Mouse (Mus musculus) heart, postnatal 0 days (tissue): ENCODE measurements around the gene Chrm3. TPM values are rescaled to one million over a fixed set of nuclear protein-coding genes. Genes with fewer than 3 reads are reported as not detected.

Experiments used
- ATAC-seq: fragments of 200-750 bp; cut with Nextera tagmentation; 2 replicates; pipeline ENCODE4 v1.8.0; 2017; ENCODE audit warnings: low read depth, moderate number of reproducible peaks, moderate library complexity; ENCODE audit not compliant: insufficient read depth
- DNase-seq: peaks from one replicate; pipeline ENCODE4 v3.0.0-alpha.2; 2016; ENCODE audit warnings: low spot score
- H3K27ac ChIP-seq: fragments of 300-500 bp; sonication (generic); 2 replicates; pipeline ENCODE4 v1.5.1; 2014; ENCODE audit warnings: low read depth, mild to moderate bottlenecking
- H3K27me3 ChIP-seq: fragments of 300-500 bp; sonication (generic); 2 replicates; pipeline ENCODE4 v1.6.1; 2014; ENCODE audit warnings: low read length, mixed read lengths; ENCODE audit not compliant: control insufficient read depth, insufficient read depth
- H3K36me3 ChIP-seq: fragments of 300-500 bp; sonication (generic); replicated peaks from 2 replicates; pipeline ENCODE4 v1.6.1; 2014; ENCODE audit warnings: low read length, mixed read lengths; ENCODE audit not compliant: control insufficient read depth, insufficient read depth
- H3K4me1 ChIP-seq: fragments of 300-500 bp; sonication (generic); 2 replicates; pipeline ENCODE4 v1.6.1; 2014; ENCODE audit warnings: antibody characterized with exemption; ENCODE audit not compliant: control insufficient read depth, insufficient read depth
- H3K4me2 ChIP-seq: fragments of 300-500 bp; sonication (generic); 2 replicates; pipeline ENCODE4 v1.6.1; 2014; ENCODE audit warnings: low read depth, mild to moderate bottlenecking, low read length, moderate library complexity
- H3K4me3 ChIP-seq: fragments of 300-500 bp; sonication (generic); 2 replicates; pipeline ENCODE4 v1.5.1; 2014; ENCODE audit warnings: low read depth, low read length
- H3K9ac ChIP-seq: fragments of 300-500 bp; sonication (generic); replicated peaks from 2 replicates; pipeline ENCODE4 v1.6.1; 2014; ENCODE audit warnings: low read depth, low read length, mixed read lengths
- H3K9me3 ChIP-seq: fragments of 300-500 bp; sonication (generic); replicated peaks from 2 replicates; pipeline ENCODE4 v1.6.1; 2016; ENCODE audit warnings: low read length; ENCODE audit not compliant: control insufficient read depth
- CTCF ChIP-seq: IDR thresholded peaks from 2 replicates; pipeline ENCODE4 v1.5.1; 2016; ENCODE audit warnings: antibody characterized with exemption, control low read depth, low read depth
- EP300 ChIP-seq: IDR thresholded peaks from 2 replicates; pipeline ENCODE4 v1.6.1; 2016; ENCODE audit warnings: antibody characterized with exemption, low read depth
- WGBS: fragments of 180-500 bp; shearing (Covaris S2); extraction: QIAGEN DNeasy Blood & Tissue Kit; methylation state at CpG from one replicate; pipeline ENCODE4 v1.1.7; 2014; 5-methylcytosine and 5-hydroxymethylcytosine counted together
- polyA plus RNA-seq: library from polyadenylated mRNA; unstranded; fragments of >200 nt; fragmentation: Nextera tagmentation; extraction: Ambion mirVana; gene quantifications from 2 replicates; pipeline ENCODE4 v1.2.1, GENCODE M21; 2015
- total RNA-seq: library from RNA; depleted of rRNA; stranded (reverse); fragments of >200 nt; gene quantifications from 2 replicates; pipeline ENCODE4 v1.2.3, GENCODE M21; 2014; ENCODE audit warnings: low replicate concordance

Chrm3 gene
- total and polyA plus RNA-seq, 2 experiments from 2014 or later, result 0.26 to 0.31 TPM

GRCm38 (mm10) chr13:10295160-10295559 is 65.5 kb downstream of the Chrm3 start:
- Histone ChIP-seq H3K9ac (no peak overlapping the region), H3K27me3 (no peaks in the 10 kb centered on the region), H3K4me2 (no peak overlapping the region), H3K27ac (no peak overlapping the region), H3K4me1 (no peaks in the 10 kb centered on the region), H3K4me3 (no peak overlapping the region), H3K9me3 (no peaks in the 10 kb centered on the region), H3K36me3 (no peaks in the 10 kb centered on the region)
- ATAC-seq (no peak), DNase-seq (no peak)
- 48% methylated on average over 2 of the region's 2 CpGs for WGBS
- TF ChIP-seq EP300, result no peak
- TF ChIP-seq CTCF, result no peak

GRCm38 (mm10) chr13:10284331-10284730 is 76.3 kb downstream of the Chrm3 start:
- no peak for DNase-seq
- Histone ChIP-seq H3K4me2 (no peak overlapping the region), H3K9ac (no peak overlapping the region), H3K4me3 (no peak overlapping the region), H3K36me3 (no peaks in the 10 kb centered on the region), H3K9me3 (no peaks in the 10 kb centered on the region), H3K27me3 (no peaks in the 10 kb centered on the region), H3K27ac (no peak overlapping the region), H3K4me1 (no peaks in the 10 kb centered on the region)
- no peak for TF ChIP-seq CTCF
- no peak for TF ChIP-seq EP300
- ATAC-seq, result no peak
- 61% methylated on average over 4 of the region's 4 CpGs for WGBS

GRCm38 (mm10) chr13:10274907-10275306 is 85.7 kb downstream of the Chrm3 start:
- Histone ChIP-seq H3K36me3 (no peaks in the 10 kb centered on the region), H3K27ac (no peak overlapping the region), H3K27me3 (no peaks in the 10 kb centered on the region), H3K4me3 (no peak overlapping the region), H3K4me2 (no peak overlapping the region), H3K4me1 (no peaks in the 10 kb centered on the region), H3K9me3 (no peaks in the 10 kb centered on the region), H3K9ac (no peak overlapping the region)
- TF ChIP-seq CTCF (no peak), EP300 (no peak)
- ATAC-seq (no peak), DNase-seq (no peak)
- WGBS, result 65% methylated on average over 1 of the region's 1 CpGs

- no peaks in the 10 kb centered on the region for H3K27me3 ChIP-seq
- 78% methylated on average over 3 of the region's 3 CpGs for WGBS
- H3K4me1 ChIP-seq, result no peaks in the 10 kb centered on the region
- TF ChIP-seq EP300 (no peak), CTCF (no peak)
- H3K4me3 ChIP-seq, result no peak overlapping the region
- H3K36me3 ChIP-seq, result no peaks in the 10 kb centered on the region
- H3K9me3 ChIP-seq, result no peaks in the 10 kb centered on the region
- H3K9ac ChIP-seq, result no peak overlapping the region
- no peak overlapping the region for H3K27ac ChIP-seq
- H3K4me2 ChIP-seq, result no peak overlapping the region
- DNase-seq (no peak), ATAC-seq (no peak)
These were observed 96.9 kb downstream of the Chrm3 start for GRCm38 (mm10) chr13:10263784-10264183.

GRCm38 (mm10) chr13:10253049-10253448 is 107.6 kb downstream of the Chrm3 start:
- TF ChIP-seq EP300, result no peak
- no peak for TF ChIP-seq CTCF
- DNase-seq (no peak), ATAC-seq (no peak)
- no peak overlapping the region for H3K4me2 ChIP-seq
- no peaks in the 10 kb centered on the region for H3K4me1 ChIP-seq
- H3K9ac ChIP-seq, result no peak overlapping the region
- H3K9me3 ChIP-seq, result no peaks in the 10 kb centered on the region
- H3K4me3 ChIP-seq, result no peak overlapping the region
- H3K27ac ChIP-seq, result no peak overlapping the region
- H3K27me3 ChIP-seq, result no peaks in the 10 kb centered on the region
- H3K36me3 ChIP-seq, result no peaks in the 10 kb centered on the region

- WGBS, result 68% methylated on average over 5 of the region's 5 CpGs
- DNase-seq (no peak), ATAC-seq (no peak)
- no peak overlapping the region for H3K4me2 ChIP-seq
- H3K27me3 ChIP-seq, result no peaks in the 10 kb centered on the region
- no peak overlapping the region for H3K9ac ChIP-seq
- H3K36me3 ChIP-seq, result no peaks in the 10 kb centered on the region
- no peak overlapping the region for H3K27ac ChIP-seq
- no peak overlapping the region for H3K4me3 ChIP-seq
- H3K9me3 ChIP-seq, result no peaks in the 10 kb centered on the region
- H3K4me1 ChIP-seq, result no peaks in the 10 kb centered on the region
- TF ChIP-seq EP300 (no peak), CTCF (no peak)
These were observed 109.0 kb downstream of the Chrm3 start for GRCm38 (mm10) chr13:10251499-10252179.
